Mouse (Mus musculus): ENCODE measurements around the gene Srgap2. TPM values are rescaled to one million over a fixed set of nuclear protein-coding genes. Genes with fewer than 3 reads are reported as not detected.

Srgap2 gene
- polyA plus RNA-seq, 1 experiment from 2014 or later, result 24.8 TPM

GRCm38 (mm10) chr1:131539771-131540170 lies 12.6 kb upstream of the Srgap2 start:
- no peak for DNase-seq (ENCODE audit: low spot score)
- no peak overlapping the region for H3K4me2 ChIP-seq (ENCODE audit: low read depth, low read length, severe bottlenecking)
- no peaks in the 10 kb centered on the region for H3K36me3 ChIP-seq (ENCODE audit: control insufficient read depth, insufficient read depth, low read length)
- H3K9ac ChIP-seq (ENCODE audit: low read length), result no peak overlapping the region
- 88% methylated on average over 4 of the region's 4 CpGs for whole genome bisulfite sequencing
- no peaks in the 10 kb centered on the region for H3K4me1 ChIP-seq (replicated peaks; ENCODE audit: control insufficient read depth, insufficient read depth, low read length)
- H3K4me3 ChIP-seq (ENCODE audit: low read depth, low read length), result no peak overlapping the region
- H3K27me3 ChIP-seq (ENCODE audit: control insufficient read depth, insufficient read depth, low read length), result no peaks in the 10 kb centered on the region
- no peak for ATAC-seq (replicated peaks; ENCODE audit: low FRiP score)
- no peak overlapping the region for H3K27ac ChIP-seq (ENCODE audit: low read depth, low read length)
- H3K9me3 ChIP-seq (ENCODE audit: control insufficient read depth, low read length), result no peaks in the 10 kb centered on the region

- Histone ChIP-seq H3K27me3 (ENCODE audit: control insufficient read depth, insufficient read depth, low read length) (no peaks in the 10 kb centered on the region), H3K9ac (ENCODE audit: low read length) (peak overlapping the region; percentile 76), H3K9me3 (ENCODE audit: control insufficient read depth, low read length) (no peaks in the 10 kb centered on the region), H3K4me2 (ENCODE audit: low read depth, low read length, severe bottlenecking) (peak overlapping the region; percentile 67), H3K4me3 (ENCODE audit: low read depth, low read length) (peak overlapping the region; percentile 80), H3K36me3 (ENCODE audit: control insufficient read depth, insufficient read depth, low read length) (no peaks in the 10 kb centered on the region), H3K27ac (ENCODE audit: low read depth, low read length) (peak overlapping the region; percentile 90; the same call in 1 of the 2 replicates), H3K4me1 (replicated peaks; ENCODE audit: control insufficient read depth, insufficient read depth, low read length) (peaks cover 12% of the 10 kb centered on the region)
- ATAC-seq (replicated peaks; ENCODE audit: low FRiP score), result no peak
- DNase-seq (ENCODE audit: low spot score), result no peak
- WGBS, result 4% methylated on average over 9 of the region's 9 CpGs
These were observed 1.5 kb upstream of the Srgap2 start for GRCm38 (mm10) chr1:131528561-131529166.

GRCm38 (mm10) chr1:131528081-131528507 lies 942 bp upstream of the Srgap2 start:
- H3K9me3 ChIP-seq (ENCODE audit: control insufficient read depth, low read length), result no peaks in the 10 kb centered on the region
- peak overlapping the region; percentile 90 for H3K27ac ChIP-seq (ENCODE audit: low read depth, low read length)
- H3K36me3 ChIP-seq (ENCODE audit: control insufficient read depth, insufficient read depth, low read length), result no peaks in the 10 kb centered on the region
- peak overlapping the region; percentile 76 for H3K9ac ChIP-seq (ENCODE audit: low read length)
- ATAC-seq (replicated peaks; ENCODE audit: low FRiP score) (0 out of 2 replicates have a peak, but pooled peaks have one; percentile 0), DNase-seq (ENCODE audit: low spot score) (no peak)
- H3K4me3 ChIP-seq (ENCODE audit: low read depth, low read length), result peak overlapping the region; percentile 80
- H3K4me2 ChIP-seq (ENCODE audit: low read depth, low read length, severe bottlenecking), result peak overlapping the region; percentile 67
- peaks cover 14% of the 10 kb centered on the region for H3K4me1 ChIP-seq (replicated peaks; ENCODE audit: control insufficient read depth, insufficient read depth, low read length)
- WGBS, result under 1% methylated on average over 34 of the region's 34 CpGs
- H3K27me3 ChIP-seq (ENCODE audit: control insufficient read depth, insufficient read depth, low read length), result no peaks in the 10 kb centered on the region

- Histone ChIP-seq H3K27ac (ENCODE audit: low read depth, low read length) (peak overlapping the region; percentile 89), H3K4me2 (ENCODE audit: low read depth, low read length, severe bottlenecking) (peak overlapping the region; percentile 91), H3K9ac (ENCODE audit: low read length) (peak overlapping the region; percentile 86), H3K4me1 (replicated peaks; ENCODE audit: control insufficient read depth, insufficient read depth, low read length) (peaks cover 14% of the 10 kb centered on the region), H3K4me3 (ENCODE audit: low read depth, low read length) (peak overlapping the region; percentile 80), H3K36me3 (ENCODE audit: control insufficient read depth, insufficient read depth, low read length) (no peaks in the 10 kb centered on the region), H3K27me3 (ENCODE audit: control insufficient read depth, insufficient read depth, low read length) (no peaks in the 10 kb centered on the region), H3K9me3 (ENCODE audit: control insufficient read depth, low read length) (no peaks in the 10 kb centered on the region)
- peak; percentile 88 for DNase-seq (ENCODE audit: low spot score)
- peak; percentile 57 for ATAC-seq (replicated peaks; ENCODE audit: low FRiP score)
- WGBS, result under 1% methylated on average over 81 of the region's 81 CpGs
These were observed 531 bp downstream of the Srgap2 start for GRCm38 (mm10) chr1:131526371-131527270.

GRCm38 (mm10) chr1:131525586-131526271 lies 1.4 kb downstream of the Srgap2 start:
- ATAC-seq (replicated peaks; ENCODE audit: low FRiP score) (no peak), DNase-seq (ENCODE audit: low spot score) (peak; percentile 78)
- under 1% methylated on average over 41 of the region's 41 CpGs for WGBS
- Histone ChIP-seq H3K9me3 (ENCODE audit: control insufficient read depth, low read length) (no peaks in the 10 kb centered on the region), H3K27me3 (ENCODE audit: control insufficient read depth, insufficient read depth, low read length) (no peaks in the 10 kb centered on the region), H3K4me1 (replicated peaks; ENCODE audit: control insufficient read depth, insufficient read depth, low read length) (peaks cover 14% of the 10 kb centered on the region), H3K4me3 (ENCODE audit: low read depth, low read length) (peak overlapping the region; percentile 80), H3K27ac (ENCODE audit: low read depth, low read length) (peak overlapping the region; percentile 89), H3K36me3 (ENCODE audit: control insufficient read depth, insufficient read depth, low read length) (no peaks in the 10 kb centered on the region), H3K4me2 (ENCODE audit: low read depth, low read length, severe bottlenecking) (peak overlapping the region; percentile 91), H3K9ac (ENCODE audit: low read length) (peak overlapping the region; percentile 86)

GRCm38 (mm10) chr1:131525101-131525585 lies 2.0 kb downstream of the Srgap2 start:
- peak overlapping the region; percentile 80 for H3K4me3 ChIP-seq (ENCODE audit: low read depth, low read length)
- H3K9ac ChIP-seq (ENCODE audit: low read length), result peak overlapping the region; percentile 86
- H3K27me3 ChIP-seq (ENCODE audit: control insufficient read depth, insufficient read depth, low read length), result no peaks in the 10 kb centered on the region
- ATAC-seq (replicated peaks; ENCODE audit: low FRiP score) (no peak), DNase-seq (ENCODE audit: low spot score) (peak; percentile 72)
- no peaks in the 10 kb centered on the region for H3K36me3 ChIP-seq (ENCODE audit: control insufficient read depth, insufficient read depth, low read length)
- no peaks in the 10 kb centered on the region for H3K9me3 ChIP-seq (ENCODE audit: control insufficient read depth, low read length)
- under 1% methylated on average over 26 of the region's 26 CpGs for WGBS
- peak overlapping the region; percentile 91 for H3K4me2 ChIP-seq (ENCODE audit: low read depth, low read length, severe bottlenecking)
- H3K4me1 ChIP-seq (replicated peaks; ENCODE audit: control insufficient read depth, insufficient read depth, low read length), result peaks cover 14% of the 10 kb centered on the region
- no peak overlapping the region for H3K27ac ChIP-seq (ENCODE audit: low read depth, low read length)

GRCm38 (mm10) chr1:131523794-131524193 lies 3.4 kb downstream of the Srgap2 start:
- 60% methylated on average over 3 of the region's 3 CpGs for WGBS
- peak overlapping the region; percentile 17; the same call in 1 of the 2 replicates for H3K9ac ChIP-seq (ENCODE audit: low read length)

GRCm38 (mm10) chr1:131516588-131516987 lies 10.6 kb downstream of the Srgap2 start:
- Histone ChIP-seq H3K9me3 (ENCODE audit: control insufficient read depth, low read length) (no peaks in the 10 kb centered on the region), H3K27me3 (ENCODE audit: control insufficient read depth, insufficient read depth, low read length) (no peaks in the 10 kb centered on the region), H3K4me3 (ENCODE audit: low read depth, low read length) (no peak overlapping the region), H3K4me1 (replicated peaks; ENCODE audit: control insufficient read depth, insufficient read depth, low read length) (no peaks in the 10 kb centered on the region), H3K27ac (ENCODE audit: low read depth, low read length) (no peak overlapping the region), H3K36me3 (ENCODE audit: control insufficient read depth, insufficient read depth, low read length) (no peaks in the 10 kb centered on the region), H3K4me2 (ENCODE audit: low read depth, low read length, severe bottlenecking) (no peak overlapping the region), H3K9ac (ENCODE audit: low read length) (no peak overlapping the region)
- WGBS, result 92% methylated on average over 3 of the region's 3 CpGs
- DNase-seq (ENCODE audit: low spot score) (no peak), ATAC-seq (replicated peaks; ENCODE audit: low FRiP score) (no peak)

More at GRCm38 (mm10) chr1:131523794-131524193, 3.4 kb downstream of the Srgap2 start:
- no peaks in the 10 kb centered on the region for H3K36me3 ChIP-seq (ENCODE audit: control insufficient read depth, insufficient read depth, low read length)
- H3K4me2 ChIP-seq (ENCODE audit: low read depth, low read length, severe bottlenecking), result peak overlapping the region; percentile 91
- ATAC-seq (replicated peaks; ENCODE audit: low FRiP score) (no peak), DNase-seq (ENCODE audit: low spot score) (no peak)
- no peaks in the 10 kb centered on the region for H3K9me3 ChIP-seq (ENCODE audit: control insufficient read depth, low read length)
- no peak overlapping the region for H3K27ac ChIP-seq (ENCODE audit: low read depth, low read length)
- H3K27me3 ChIP-seq (ENCODE audit: control insufficient read depth, insufficient read depth, low read length), result no peaks in the 10 kb centered on the region
- peak overlapping the region; percentile 80 for H3K4me3 ChIP-seq (ENCODE audit: low read depth, low read length)
- H3K4me1 ChIP-seq (replicated peaks; ENCODE audit: control insufficient read depth, insufficient read depth, low read length), result peaks cover 13% of the 10 kb centered on the region
